Mouse (Mus musculus) forebrain, postnatal 0 days (tissue): ENCODE measurements around the gene Pitpnc1. TPM values are rescaled to one million over a fixed set of nuclear protein-coding genes. Genes with fewer than 3 reads are reported as not detected.
"Not testable (repeated sequence)": the region's sequence is repeated elsewhere in the genome, so short reads cannot be mapped to it uniquely, and the experiment has no call there.

Source experiments
- ATAC-seq: fragments of 200-750 bp; cut with Nextera tagmentation; 2 replicates; pipeline ENCODE4 v1.8.0; 2017; ENCODE audit warnings: mild to moderate bottlenecking, moderate library complexity
- DNase-seq: peaks from one replicate; pipeline ENCODE4 v3.0.0-alpha.2; 2015
- H3K27ac ChIP-seq: fragments of 300-500 bp; sonication (generic); 2 replicates; pipeline ENCODE4 v1.5.1; 2014; ENCODE audit warnings: low read depth, mild to moderate bottlenecking, antibody characterized with exemption, low read length, moderate library complexity, mixed read lengths
- H3K27me3 ChIP-seq: fragments of 300-500 bp; sonication (generic); 2 replicates; pipeline ENCODE4 v1.6.1; 2014; ENCODE audit warnings: mild to moderate bottlenecking, low read length, mixed read lengths; ENCODE audit not compliant: insufficient read depth
- H3K36me3 ChIP-seq: fragments of 300-500 bp; sonication (generic); 2 replicates; pipeline ENCODE4 v1.6.1; 2014; ENCODE audit warnings: mild to moderate bottlenecking, moderate library complexity; ENCODE audit not compliant: insufficient read depth
- H3K4me1 ChIP-seq: fragments of 300-500 bp; sonication (generic); 2 replicates; pipeline ENCODE4 v1.6.1; 2014; ENCODE audit warnings: antibody characterized with exemption; ENCODE audit not compliant: insufficient read depth
- H3K4me2 ChIP-seq: fragments of 300-500 bp; sonication (generic); 2 replicates; pipeline ENCODE4 v1.6.1; 2014; ENCODE audit warnings: low read depth, mild to moderate bottlenecking, moderate library complexity
- H3K4me3 ChIP-seq: fragments of 300-500 bp; sonication (generic); 2 replicates; pipeline ENCODE4 v1.5.1; 2014; ENCODE audit warnings: low read depth, low read length, mixed read lengths
- H3K9ac ChIP-seq: fragments of 300-500 bp; sonication (generic); 2 replicates; pipeline ENCODE4 v1.6.1; 2014; ENCODE audit warnings: mild to moderate bottlenecking
- H3K9me3 ChIP-seq: fragments of 300-500 bp; sonication (generic); 2 replicates; pipeline ENCODE4 v1.6.1; 2016; ENCODE audit warnings: low read length
- CTCF ChIP-seq: sonication (generic); IDR thresholded peaks from 2 replicates; pipeline ENCODE4 v1.5.1; 2016; ENCODE audit warnings: antibody characterized with exemption, control low read depth, low read depth
- WGBS: fragments of 180-500 bp; shearing (Covaris S2); extraction: QIAGEN DNeasy Blood & Tissue Kit; methylation state at CpG from one replicate; pipeline ENCODE4 v1.1.7; 2014; 5-methylcytosine and 5-hydroxymethylcytosine counted together
- polyA plus RNA-seq: library from polyadenylated mRNA; unstranded; fragments of >200 nt; fragmentation: Nextera tagmentation; extraction: Ambion mirVana; gene quantifications from 2 replicates; pipeline ENCODE4 v1.2.1, GENCODE M21; 2015
- total RNA-seq: library from RNA; depleted of rRNA; stranded (reverse); fragments of >200 nt; gene quantifications from 2 replicates; pipeline ENCODE4 v1.2.3, GENCODE M21; 2014; rRNA removed

The Pitpnc1 gene
- total RNA-seq (40.2 and 49.1 TPM in 2 replicates), polyA plus RNA-seq (33.7 and 47.6 TPM in 2 replicates)

- Histone ChIP-seq H3K36me3 (no peaks in the 10 kb centered on the region), H3K4me1 (peaks cover 11% of the 10 kb centered on the region), H3K4me2 (peak within 1 kb of the TSS; percentile 69), H3K4me3 (peak within 1 kb of the TSS; percentile 76), H3K27me3 (no peaks in the 10 kb centered on the region), H3K27ac (peak within 1 kb of the TSS; percentile 88), H3K9me3 (no peaks in the 10 kb centered on the region), H3K9ac (peak within 1 kb of the TSS; percentile 61)
- TF ChIP-seq CTCF, result peak; percentile 40
- WGBS, result 2% methylated on average over 37 of the region's 37 CpGs
- ATAC-seq (peak; percentile 86), DNase-seq (peak; percentile 91)
These were observed at the start of gene Pitpnc1 for GRCm38 (mm10) chr11:107470521-107471041. TSS of gene Pitpnc1 (minus strand) at chr11:107470699.

- no peak for ATAC-seq
These were observed 48.3 kb upstream of the Pitpnc1 start for GRCm38 (mm10) chr11:107518645-107519429.

GRCm38 (mm10) chr11:107516387-107516786, 45.9 kb upstream of the Pitpnc1 start:
- Histone ChIP-seq H3K9ac (no peak overlapping the region), H3K36me3 (no peaks in the 10 kb centered on the region), H3K27ac (no peak overlapping the region), H3K4me2 (no peak overlapping the region), H3K4me1 (no peaks in the 10 kb centered on the region), H3K27me3 (no peaks in the 10 kb centered on the region), H3K9me3 (no peaks in the 10 kb centered on the region), H3K4me3 (no peak overlapping the region)
- no peak for ATAC-seq
- no peak for DNase-seq
- no peak for TF ChIP-seq CTCF
- 88% methylated on average over 2 of the region's 2 CpGs for WGBS

More at GRCm38 (mm10) chr11:107518645-107519429, 48.3 kb upstream of the Pitpnc1 start:
- H3K27me3 ChIP-seq, result no peaks in the 10 kb centered on the region
- no peak overlapping the region for H3K27ac ChIP-seq
- H3K4me3 ChIP-seq, result no peak overlapping the region
- no peak for DNase-seq
- H3K4me1 ChIP-seq, result no peaks in the 10 kb centered on the region
- no peak overlapping the region for H3K9ac ChIP-seq
- WGBS, result 84% methylated on average over 5 of the region's 5 CpGs
- no peak overlapping the region for H3K4me2 ChIP-seq
- no peaks in the 10 kb centered on the region for H3K9me3 ChIP-seq
- no peak for TF ChIP-seq CTCF
- H3K36me3 ChIP-seq, result no peaks in the 10 kb centered on the region

GRCm38 (mm10) chr11:107513047-107513446, 42.5 kb upstream of the Pitpnc1 start:
- Histone ChIP-seq H3K27me3 (no peaks in the 10 kb centered on the region), H3K9me3 (no peaks in the 10 kb centered on the region), H3K4me3 (no peak overlapping the region), H3K4me2 (no peak overlapping the region), H3K4me1 (no peaks in the 10 kb centered on the region), H3K9ac (no peak overlapping the region), H3K27ac (no peak overlapping the region), H3K36me3 (no peaks in the 10 kb centered on the region)
- no peak for TF ChIP-seq CTCF
- WGBS, result 43% methylated on average over 10 of the region's 10 CpGs
- DNase-seq (peak; percentile 46), ATAC-seq (peak; percentile 32; the same call in 1 of the 2 replicates)

- ATAC-seq, H3K27ac ChIP-seq, H3K27me3 ChIP-seq, H3K4me2 ChIP-seq, H3K9ac ChIP-seq, H3K9me3 ChIP-seq, H3K36me3 ChIP-seq, H3K4me1 ChIP-seq, H3K4me3 ChIP-seq: not testable (repeated sequence)
- DNase-seq, result peak; percentile 87
- WGBS, result 43% methylated on average over 5 of the region's 5 CpGs
- TF ChIP-seq CTCF, result peak; percentile 87
These were observed 41.5 kb upstream of the Pitpnc1 start for GRCm38 (mm10) chr11:107511954-107512353.

- Histone ChIP-seq H3K4me2 (peak overlapping the region; percentile 21; the same call in 1 of the 2 replicates), H3K36me3 (no peaks in the 10 kb centered on the region), H3K9ac (no peak overlapping the region), H3K27me3 (no peaks in the 10 kb centered on the region), H3K4me1 (no peaks in the 10 kb centered on the region), H3K9me3 (no peaks in the 10 kb centered on the region), H3K4me3 (no peak overlapping the region), H3K27ac (no peak overlapping the region)
- WGBS, result 9% methylated on average over 18 of the region's 18 CpGs
- DNase-seq (no peak), ATAC-seq (no peak)
- TF ChIP-seq CTCF, result no peak
These were observed 40.1 kb upstream of the Pitpnc1 start for GRCm38 (mm10) chr11:107510362-107511269.
